Mouse (Mus musculus): ENCODE measurements around the gene Gm20908. TPM values are rescaled to one million over a fixed set of nuclear protein-coding genes. Genes with fewer than 3 reads are reported as not detected.
"Not testable (repeated sequence)": the region's sequence is repeated elsewhere in the genome, so short reads cannot be mapped to it uniquely, and the experiment has no call there.

The Gm20908 gene
- polyA plus RNA-seq (2014; fragmentation: Nextera tagmentation; extraction: Ambion mirVana): not detected in 2 replicates

DNA sequence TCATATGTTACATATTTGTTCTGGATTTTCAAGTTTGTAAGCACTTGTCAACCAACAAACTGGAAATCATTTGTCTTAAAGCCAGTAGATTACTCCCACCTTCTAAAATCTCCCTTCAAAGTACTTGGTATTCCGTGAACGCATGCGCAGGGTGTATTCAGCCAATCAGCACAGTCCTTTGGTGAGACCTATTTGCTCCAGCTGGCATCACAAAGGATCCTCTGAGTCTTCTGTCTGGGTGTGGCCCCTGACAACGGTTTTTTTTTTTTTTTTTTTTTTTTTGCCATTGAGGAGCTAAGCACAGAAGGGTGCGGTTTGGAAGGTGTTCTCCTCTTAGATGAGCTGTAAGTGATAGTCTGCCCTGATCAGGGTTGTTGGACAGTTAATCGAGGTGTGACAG is at the start of gene Gm20908:
Gene Gm20908 (plus strand): TSS at position 301 of the 400 bp plus-strand sequence.
- not testable (repeated sequence) for ATAC-seq (ENCODE audit: low read depth); H3K36me3 ChIP-seq (ENCODE audit: control insufficient read depth, insufficient read depth, low read length); H3K9ac ChIP-seq (replicated peaks; ENCODE audit: low read depth, low read length); H3K27ac ChIP-seq (ENCODE audit: low read depth, low read length); H3K9me3 ChIP-seq (ENCODE audit: control insufficient read depth, low read length); H3K4me2 ChIP-seq (ENCODE audit: low read depth, low read length); H3K27me3 ChIP-seq (ENCODE audit: control insufficient read depth, insufficient read depth, low read length); H3K4me1 ChIP-seq (ENCODE audit: control insufficient read depth, insufficient read depth, low read length); H3K4me3 ChIP-seq (ENCODE audit: low read depth, low read length)
- WGBS: no CpG with 5 or more reads among the region's 6 CpGs
